Mouse (Mus musculus) WW6 (cell line): ENCODE results near the gene Fermt2.

ENCODE experiments used
- DNase-seq: peaks from one replicate; pipeline ENCODE4 v3.0.0-alpha.2; 2013; ENCODE audit warnings: low read depth, low spot score

Fermt2 gene

DNA sequence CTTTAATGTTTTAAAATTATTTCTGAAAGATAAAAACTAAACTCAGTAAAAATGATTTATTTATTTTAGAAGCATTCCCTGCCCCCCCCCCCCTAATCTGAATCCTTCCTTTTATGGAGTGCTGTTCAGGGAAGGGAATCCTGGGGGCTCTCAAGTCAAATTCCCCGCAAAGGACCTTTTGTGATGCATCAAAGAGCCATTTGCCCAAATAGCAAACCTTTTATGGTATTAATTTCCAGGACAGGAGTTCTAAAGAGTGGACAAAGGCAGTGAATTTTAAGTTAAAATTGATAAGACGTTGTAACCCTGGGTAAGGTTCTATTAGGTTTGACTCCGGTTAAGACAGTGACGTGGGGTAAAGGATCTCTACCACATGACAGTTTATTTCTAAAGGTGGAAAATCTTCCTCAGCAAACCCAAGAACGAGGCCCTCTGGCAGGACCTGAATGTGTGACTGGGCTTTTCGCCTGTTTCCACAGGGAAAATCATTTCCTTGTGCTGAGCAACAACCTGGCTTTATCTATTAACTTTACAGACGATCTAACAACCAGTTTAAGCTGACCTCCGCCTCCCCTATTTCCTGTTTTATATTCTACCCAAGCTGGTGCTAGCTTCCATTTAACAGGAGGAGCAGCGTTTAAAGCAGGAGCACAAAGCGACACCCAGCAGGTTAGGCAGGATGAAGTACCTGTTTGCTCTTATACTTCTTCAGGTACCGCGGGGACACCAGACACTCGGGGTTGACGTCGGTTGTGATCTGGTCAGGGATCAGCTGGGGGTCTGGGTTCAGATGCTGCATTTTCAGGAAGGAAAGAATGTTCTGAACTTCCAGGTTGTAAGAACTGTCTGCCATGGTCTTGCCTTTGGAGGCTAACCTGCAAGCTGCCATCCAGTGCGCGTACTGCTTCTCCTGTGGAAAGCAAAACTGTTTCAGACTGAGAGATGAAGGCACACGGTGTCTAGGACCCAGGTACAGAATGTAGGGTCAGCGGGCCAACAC, 65.6 kb downstream of the Fermt2 start:
- DNase-seq, result no peak

DNA sequence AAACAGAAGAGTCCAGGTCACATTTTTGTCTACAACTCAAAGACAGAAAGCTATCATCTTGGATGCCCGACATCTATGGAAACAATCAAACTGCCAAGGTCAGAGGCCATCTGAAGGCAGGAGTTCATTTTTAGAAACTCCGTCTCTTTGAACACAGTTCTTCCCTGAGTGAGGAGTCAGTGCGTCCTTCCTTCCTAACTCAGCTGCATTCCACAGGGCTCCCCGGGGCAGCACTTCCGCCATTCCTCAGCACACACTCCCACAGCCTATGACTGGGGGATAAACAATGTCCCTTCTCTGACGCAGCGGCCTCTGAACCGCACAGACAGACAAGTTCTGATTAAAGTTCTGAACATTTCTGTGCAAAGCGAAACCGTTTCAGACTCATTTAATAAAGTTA, 66.3 kb downstream of the Fermt2 start:
- no peak for DNase-seq

DNA sequence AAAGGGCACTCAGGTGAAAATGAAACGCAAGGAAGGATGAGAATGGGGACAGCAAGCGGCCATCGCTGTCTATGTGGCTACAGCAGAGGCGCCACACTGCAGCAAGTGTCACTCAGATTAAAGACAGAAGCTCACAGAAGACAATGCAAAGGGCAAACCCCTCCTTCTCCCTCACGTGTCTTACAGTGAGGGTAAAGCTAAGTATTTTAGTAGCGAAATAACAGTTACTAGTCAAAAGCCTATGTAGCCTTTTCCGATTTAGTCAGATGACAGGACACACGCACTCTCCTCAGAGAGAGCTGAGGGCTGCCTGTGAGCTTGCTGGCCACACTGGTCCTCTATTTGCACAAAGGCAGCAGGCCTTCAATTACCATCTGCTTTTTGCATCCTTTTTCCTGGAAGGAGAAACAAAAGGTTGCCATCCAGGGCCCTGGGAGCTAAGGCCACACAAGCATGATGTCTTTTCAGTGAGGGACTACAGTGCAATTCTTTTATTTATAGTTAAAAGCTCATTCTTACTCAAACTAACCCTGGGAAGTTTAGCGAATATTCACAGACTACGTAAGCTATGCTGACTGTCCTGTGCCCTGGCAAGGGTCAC, 66.9 kb downstream of the Fermt2 start:
- no peak for DNase-seq

DNA sequence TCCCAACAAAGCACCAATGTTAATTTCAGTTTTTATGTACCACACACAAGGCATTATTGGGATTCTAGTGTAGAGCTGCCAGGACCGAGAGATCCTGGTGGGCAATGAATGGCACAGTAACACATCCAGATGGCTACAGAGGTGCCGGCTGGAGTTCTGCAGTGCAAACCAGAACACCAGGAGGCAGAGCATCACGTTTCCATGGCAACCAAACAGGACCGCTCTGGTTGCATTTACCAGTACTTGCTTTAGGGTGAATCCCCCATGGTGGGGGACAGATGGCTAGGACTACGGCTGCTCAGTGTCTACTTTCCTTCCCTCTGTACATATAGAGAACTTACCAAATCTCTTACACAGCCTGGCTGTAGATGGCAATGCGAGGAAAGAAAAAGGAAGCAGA, 67.5 kb downstream of the Fermt2 start:
- no peak for DNase-seq

DNA sequence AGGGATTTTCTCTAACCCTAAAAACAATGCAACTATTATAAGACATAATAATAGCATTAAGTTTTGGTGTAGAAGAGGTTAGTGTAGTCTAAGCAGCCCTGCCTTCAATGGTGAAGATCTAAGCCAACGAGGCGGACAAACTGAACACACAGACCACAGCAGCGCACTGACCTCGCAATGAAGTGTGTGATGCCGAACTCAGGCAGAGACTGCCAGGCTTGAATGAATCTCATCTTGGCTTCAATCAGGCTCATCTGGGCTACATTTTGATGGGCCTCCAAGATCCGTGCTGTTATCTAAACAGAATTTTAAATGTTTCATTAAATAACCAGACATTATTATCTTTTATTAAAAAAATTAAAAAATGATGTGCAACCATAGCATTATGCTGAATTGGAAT, 68.0 kb downstream of the Fermt2 start:
- DNase-seq, result no peak

DNA sequence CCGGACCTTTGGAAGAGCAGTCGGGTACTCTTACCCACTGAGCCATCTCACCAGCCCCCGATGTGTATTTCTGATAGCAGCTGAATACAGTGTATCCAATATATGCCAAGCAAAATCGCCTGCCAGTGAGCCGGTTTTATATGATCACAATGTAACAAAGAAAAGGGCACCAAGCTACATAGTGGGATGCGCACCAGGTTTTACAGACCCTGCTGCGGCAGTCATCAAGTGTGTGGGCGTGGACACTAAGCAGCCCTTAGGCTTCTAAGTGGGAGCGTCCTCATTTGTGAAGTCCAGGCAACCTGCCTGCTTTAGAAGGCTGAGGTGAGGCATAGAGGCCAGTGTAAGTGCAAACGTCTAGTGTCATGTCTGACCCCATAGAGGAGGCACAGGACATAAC, 69.4 kb downstream of the Fermt2 start:
- no peak for DNase-seq

DNA sequence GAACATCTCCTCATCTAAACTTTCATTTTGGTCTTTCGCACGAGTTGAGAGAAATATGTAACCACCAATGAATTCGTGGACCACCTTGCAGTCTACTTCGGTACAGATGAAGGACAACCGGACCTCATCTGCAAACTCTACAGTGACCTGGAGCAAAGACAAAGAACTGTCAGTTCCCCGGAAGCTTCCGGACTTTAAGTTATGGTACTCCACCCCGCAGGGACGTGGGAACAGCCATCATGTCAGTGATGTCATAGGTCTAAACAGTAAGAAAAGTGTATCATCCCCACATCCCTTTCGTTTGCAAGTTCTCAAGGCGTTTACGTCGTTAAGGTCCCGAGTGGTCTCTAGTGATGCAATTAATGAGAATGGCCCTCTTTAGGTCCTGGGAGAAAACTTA, 70.0 kb downstream of the Fermt2 start:
- no peak for DNase-seq

DNA sequence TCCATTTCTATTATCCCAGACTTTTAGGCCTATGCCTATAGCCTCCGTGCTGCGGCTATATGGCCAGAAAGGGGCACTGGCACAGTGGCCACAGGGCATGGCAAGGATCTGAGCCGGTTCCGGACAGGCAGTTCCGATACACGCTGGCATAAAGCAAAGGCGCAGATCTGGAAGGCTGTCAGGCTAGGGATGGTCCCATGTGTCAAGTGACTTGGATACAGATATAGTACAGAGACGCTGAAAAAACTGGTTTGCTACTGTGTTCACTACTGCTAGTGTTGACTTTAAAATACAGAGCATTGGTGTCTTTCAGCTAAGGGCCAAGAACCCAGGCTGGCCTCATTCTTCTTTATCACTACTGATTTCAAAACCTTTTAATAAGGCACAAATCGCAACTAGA, 72.9 kb downstream of the Fermt2 start:
- no peak for DNase-seq

DNA sequence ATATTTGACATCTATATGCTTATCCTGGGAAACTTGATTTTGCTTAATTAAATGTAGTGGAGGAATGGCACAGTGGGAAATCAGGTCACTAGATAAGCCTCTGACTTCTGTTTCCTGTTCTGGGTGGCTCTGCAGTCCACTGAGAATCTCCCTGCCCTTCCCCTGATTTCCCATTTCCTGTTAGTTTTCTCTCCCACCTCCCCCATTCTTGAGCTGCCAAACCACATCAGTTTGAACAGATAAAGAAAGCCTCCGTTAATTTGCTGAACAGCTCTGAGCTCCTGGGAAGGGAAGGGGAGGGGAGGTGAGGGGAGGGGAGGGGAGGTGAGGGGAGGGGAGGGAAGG, 73.4 kb downstream of the Fermt2 start:
- no peak for DNase-seq

DNA sequence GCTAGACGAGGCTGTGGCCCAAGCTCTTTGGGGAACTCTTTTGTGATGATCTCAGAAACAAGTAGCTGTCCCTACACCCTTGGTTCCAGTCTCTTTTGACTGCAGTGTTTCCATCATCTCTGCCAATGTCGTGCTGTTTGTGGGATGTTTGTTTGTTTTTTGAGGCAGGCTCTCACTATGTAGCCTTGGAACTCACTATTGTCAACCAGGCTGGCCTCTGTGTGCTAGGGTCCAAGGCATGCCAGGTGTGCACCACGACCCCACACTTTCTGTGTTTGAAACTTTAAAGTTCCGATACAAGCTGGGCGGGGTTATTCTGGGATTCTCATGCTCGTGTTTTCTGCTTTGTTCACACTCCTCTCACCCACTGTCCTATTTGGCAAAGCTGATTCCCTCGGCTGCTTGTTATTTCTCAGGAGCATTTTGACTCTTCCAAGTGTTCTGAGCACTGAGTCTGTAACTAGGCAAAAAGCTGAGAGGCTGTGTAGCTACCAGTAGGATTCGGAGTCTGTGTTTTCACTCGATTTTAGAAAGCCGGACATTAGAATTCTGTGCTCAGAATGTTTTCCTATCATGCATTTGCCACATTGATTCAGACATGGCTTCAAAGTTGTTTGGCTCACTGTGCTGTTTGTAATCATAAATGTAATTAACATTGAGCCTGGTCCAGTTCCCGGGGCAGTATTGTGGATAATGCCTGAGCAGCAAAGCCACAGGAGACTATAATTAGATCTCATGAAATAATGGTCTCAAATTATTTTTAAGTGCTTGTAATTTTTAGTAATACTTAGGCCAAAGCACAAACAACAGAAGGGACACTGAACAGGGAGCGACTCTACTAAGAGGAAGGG, 74.0 kb downstream of the Fermt2 start:
- no peak for DNase-seq

DNA sequence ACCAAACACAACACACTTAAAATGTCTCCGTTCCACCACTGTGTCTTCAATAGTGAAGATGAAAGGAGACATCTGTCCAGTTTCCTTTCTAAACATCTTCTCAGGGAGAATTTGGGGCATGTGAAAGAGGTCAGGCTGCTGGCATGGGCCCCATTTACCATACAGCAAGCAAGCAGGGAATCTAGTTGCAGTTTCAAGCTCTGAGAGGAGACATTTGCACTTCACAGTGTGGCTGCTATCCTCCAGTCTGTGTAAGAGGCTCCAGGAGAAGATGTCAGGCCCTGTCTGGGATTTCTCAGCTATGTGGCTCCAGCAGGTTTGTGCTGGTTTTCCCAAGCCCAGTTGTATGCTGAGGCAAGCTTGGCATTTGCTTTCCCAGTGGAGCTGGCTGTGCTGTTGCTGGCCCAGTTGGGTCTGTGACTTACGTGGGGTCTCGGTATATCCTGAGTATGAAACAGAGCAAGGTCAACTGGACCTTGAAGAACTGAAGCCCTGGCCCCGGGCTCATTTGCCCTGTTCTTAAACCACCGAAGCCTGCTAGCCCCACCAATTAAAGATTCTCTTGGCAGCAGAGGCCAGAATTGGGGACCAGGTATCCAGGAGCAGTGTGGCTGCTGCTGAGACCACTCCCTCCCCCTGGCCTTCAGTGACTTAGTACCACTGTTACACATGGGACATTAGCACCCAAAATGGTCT, 76.2 kb downstream of the Fermt2 start:
- DNase-seq, result no peak

DNA sequence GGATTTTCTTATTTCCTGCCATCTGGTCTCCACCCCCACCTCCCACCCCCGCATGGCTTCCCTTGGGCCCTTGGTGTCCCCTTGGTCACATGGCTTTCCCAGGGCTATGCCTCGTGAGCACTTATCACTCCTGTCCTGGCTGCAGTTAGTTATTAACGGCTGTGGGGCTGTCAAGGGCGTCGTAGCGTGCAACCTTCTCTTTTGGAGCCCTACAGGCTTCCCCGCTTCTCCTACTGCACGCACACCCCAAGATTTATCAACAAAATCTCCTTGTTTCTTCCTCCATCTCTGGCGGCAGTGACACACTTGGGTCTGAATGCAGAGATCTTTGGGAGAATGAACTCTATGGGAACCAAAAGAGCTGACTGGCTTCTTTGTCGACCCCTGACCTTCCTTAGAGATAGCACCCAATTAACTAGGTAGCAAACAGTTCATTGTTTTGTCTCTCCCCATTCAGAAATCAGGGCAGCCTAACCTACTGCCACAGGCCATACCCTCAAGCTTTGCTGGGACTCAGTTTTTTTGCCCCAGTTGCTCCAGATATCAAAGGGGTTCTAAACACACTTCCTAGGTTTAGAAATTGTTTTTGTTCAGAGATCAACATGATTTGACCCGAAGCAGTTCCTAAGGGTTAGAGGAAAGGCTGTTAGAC, 76.9 kb downstream of the Fermt2 start:
- no peak for DNase-seq

DNA sequence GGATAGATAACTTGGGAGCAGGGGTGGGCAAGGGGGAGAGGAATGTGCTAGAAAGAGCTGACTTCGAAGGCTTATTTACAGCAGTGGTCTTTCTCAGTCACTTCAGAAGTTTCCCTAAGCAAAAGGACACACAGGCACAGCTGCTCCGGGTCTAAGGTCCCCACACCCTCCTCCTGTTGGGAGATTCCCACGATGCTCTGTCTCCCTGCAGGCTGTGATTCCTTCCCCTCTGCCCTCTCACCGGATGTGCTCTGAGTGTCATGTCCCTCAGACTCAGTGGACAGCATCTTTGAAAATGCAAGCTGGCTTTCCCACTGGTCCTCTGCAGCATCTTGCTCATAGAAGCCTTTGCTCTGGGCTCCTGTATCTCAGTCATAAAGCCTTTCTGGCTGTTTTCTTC, 77.8 kb downstream of the Fermt2 start:
- DNase-seq, result no peak

DNA sequence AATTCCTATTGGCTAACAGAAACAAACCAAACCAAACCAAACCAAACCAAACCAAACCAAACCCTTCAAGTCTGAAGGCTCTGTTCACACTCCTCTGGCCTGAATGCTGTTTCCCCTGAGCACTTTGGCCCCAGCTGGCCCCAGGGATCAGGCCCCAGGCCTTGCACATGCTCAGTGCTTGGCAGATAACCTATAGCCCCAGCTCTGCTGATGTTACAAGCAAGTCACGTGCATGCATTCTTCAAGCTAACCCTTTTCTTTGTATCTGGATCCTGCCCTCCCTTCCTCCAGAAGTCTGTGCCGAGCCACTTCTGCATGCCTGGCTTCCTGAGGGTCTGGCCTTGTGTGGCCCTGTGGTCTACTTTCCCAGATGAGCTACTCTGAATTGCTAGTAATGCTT, 78.8 kb downstream of the Fermt2 start:
- no peak for DNase-seq

DNA sequence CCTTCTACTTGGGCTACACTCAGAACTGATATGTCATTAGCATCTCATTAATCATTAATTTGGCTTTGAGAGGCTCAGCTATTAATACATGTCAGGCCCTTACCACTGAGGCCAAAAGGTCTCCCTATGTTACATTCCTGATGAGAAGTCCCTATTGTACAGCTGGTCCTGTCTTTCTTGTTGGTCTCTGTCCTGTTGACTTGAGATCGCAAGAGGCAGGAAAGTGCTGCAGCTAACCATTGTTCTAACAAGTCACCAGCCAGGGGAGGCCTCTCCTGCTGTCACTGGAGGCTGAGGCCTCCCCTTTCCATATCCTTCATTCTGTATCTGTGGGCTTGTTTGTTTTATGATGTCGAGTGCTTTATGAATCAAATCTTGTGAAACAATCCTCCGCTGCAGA, 83.1 kb downstream of the Fermt2 start:
- no peak for DNase-seq

DNA sequence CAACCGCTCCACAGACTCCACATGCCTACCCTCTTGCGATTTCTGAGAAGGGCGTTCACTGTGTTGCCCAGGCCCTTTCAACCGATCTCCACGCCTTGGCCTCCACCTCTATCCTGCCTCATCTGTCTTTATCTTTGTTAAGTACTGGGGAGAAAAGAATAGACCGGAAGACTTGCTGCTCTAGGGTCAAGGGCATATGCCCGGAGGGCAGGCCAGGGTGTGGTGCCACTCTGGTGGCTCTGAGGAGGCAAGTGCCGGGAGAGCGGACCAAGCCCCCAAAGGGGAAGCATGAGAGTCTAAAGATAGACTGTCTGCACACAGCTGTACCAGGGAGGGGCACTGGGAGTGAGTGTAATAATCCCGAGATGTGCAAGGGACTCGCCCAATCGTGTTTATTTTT, 84.5 kb downstream of the Fermt2 start:
- DNase-seq, result peak; percentile 92

DNA sequence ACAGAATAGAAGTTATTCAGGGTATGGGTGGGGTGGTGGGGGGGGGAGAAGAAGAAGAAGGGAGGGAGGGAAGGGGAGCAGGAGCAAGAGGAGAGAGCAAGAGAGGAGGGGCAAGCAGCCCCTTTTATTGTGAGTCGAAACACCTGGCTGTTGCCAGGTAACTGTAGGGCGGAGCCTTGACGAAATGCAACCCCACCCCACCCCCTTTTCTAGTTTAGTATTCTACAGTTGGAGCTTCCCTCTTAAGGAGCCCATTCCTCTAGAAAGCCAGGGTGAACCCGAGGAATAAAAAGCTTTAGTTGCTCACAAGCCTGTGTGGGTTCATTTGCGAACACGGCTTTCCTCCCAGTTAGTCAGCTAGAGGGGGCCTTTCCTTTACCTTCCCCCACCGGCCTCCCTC, 85.0 kb downstream of the Fermt2 start:
- peak; percentile 62 for DNase-seq

DNA sequence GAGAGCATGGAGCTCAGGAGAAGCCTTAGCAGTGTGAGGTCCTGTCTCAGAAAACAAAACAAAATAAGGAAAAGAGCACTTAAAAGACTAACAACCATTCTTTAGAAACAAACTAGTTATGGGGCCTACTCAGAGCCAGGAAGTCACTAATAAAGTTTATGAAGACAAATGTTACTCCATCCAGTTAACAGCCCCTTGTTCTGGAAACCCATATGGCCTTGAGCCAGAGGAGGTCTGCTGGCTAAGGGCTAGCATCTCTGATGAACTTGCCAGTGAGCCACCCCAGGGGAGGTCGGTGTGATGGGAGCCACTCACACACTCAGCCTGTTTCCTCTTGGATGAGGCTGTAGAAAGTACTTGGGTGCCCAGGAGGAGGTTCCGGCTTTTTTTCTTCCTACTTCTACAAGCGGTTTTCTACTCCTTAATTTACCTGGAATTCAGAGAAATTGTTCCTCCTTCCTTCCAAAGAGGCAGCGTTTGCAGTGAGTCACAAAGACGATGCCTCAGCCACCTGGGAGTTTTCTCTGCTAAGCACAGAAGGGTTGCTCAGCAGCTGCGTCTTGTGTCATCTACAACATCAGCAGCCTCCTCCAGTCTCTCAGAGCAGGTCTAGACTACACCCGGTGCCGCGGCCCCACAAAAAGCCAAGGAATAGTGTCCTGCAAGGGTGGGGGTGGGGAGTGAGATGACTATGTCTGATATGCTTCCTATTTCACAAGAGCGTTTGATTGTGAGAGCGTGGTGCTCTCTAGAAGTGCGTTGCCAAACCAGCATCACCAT, 86.9 kb downstream of the Fermt2 start:
- DNase-seq, result no peak

DNA sequence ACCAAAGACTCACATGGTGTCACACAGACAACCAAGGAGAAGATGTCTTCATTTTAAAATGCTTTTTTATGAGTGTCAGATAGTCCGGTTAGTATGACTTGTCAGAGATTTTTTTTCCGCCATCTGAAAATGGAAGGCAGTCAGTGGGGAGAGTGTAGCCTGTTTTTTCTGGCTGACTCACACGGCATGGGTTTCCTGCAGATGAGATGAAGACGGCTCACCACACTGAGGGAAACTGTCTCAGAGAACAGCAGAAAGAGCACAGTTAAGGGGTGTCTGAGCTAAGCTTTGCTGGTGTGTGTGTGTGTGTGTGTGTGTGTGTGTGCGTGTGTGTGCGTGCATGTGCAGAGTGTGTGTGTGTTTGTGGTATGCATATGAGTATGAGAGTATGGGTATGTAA, 88.6 kb downstream of the Fermt2 start:
- DNase-seq, result no peak

DNA sequence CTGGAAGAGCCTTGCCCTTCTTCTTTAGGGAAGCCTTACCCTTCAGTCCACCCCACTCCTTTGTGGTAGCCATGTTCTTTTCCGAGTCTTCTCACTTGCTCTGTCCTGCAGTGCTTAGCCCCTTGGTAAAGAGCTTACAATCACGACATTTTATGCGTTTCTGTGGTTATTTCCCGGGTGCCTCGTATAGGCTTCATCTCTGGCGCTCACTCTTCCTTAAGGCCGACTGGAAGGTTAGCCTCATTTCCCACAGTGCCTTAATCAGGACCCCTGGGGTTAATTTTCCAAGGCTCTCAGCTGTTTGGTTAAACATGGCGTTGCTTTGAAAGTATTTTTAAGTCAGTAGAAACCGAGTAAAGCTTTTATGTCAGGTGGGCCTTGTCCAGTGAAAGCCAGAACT, 90.5 kb downstream of the Fermt2 start:
- DNase-seq, result no peak

DNA sequence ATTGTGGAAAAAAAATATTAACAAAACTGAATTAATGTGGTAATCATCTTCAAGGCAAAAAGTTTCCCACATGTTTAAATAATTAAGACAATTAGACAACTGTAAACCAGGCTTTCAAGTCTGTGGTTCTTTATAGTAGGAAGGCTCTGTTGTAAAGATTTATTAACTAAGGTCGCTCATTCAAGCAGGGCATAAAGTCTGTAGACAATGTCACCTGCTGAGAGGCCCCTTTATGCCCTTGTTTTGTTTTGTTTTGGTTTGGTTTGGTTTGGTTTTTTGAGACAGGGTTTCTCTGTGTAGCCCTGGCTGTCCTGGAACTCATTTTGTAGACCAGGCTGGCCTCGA, 91.0 kb downstream of the Fermt2 start:
- DNase-seq, result no peak
